Mouse (Mus musculus): Measurements from ENCODE around the gene Ndufaf2. TPM values are rescaled to one million over a fixed set of nuclear protein-coding genes. Genes with fewer than 3 reads are reported as not detected.

Gene Ndufaf2
- polyA plus RNA-seq, 1 experiment, result 2.0 TPM

DNA sequence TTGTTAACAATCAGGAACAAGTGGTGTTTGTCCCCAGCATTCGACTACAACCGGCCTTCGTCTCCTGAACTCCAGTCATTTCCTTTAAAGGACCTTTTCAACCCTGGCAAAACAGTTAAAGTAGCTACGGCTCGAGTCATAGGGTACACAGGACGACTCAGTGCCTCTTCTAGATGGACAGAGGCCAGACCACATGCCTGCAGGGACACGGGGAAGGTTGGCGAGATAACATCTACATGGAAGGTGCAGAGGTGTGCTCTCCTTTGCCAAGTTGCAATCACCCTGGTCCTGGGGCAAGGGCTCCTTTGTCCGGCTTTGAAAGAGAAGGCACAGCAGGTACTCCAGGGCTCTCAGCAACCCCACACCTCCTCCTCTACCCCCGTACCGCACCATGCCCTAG, 195.0 kb downstream of the Ndufaf2 start:
- Histone ChIP-seq H3K27ac (ENCODE audit: insufficient read depth, low read length) (no peak overlapping the region), H3K36me3 (ENCODE audit: control insufficient read depth, insufficient read depth, low read length) (no peaks in the 10 kb centered on the region), H3K4me1 (ENCODE audit: control insufficient read depth, insufficient read depth, insufficient read length) (no peaks in the 10 kb centered on the region), H3K4me3 (ENCODE audit: extremely low read depth, insufficient read depth, insufficient read length) (no peak overlapping the region), H3K27me3 (ENCODE audit: control insufficient read depth, insufficient read depth, low read length) (no peaks in the 10 kb centered on the region)
- 80% methylated on average over 11 of the region's 11 CpGs for WGBS
- no peak for TF ChIP-seq POLR2A (IDR thresholded peaks at IDR 0.05; ENCODE audit: low read depth, low read length)
- no peak for DNase-seq (ENCODE audit: low read depth in 1 of 2, low spot score in 2 of 2)

DNA sequence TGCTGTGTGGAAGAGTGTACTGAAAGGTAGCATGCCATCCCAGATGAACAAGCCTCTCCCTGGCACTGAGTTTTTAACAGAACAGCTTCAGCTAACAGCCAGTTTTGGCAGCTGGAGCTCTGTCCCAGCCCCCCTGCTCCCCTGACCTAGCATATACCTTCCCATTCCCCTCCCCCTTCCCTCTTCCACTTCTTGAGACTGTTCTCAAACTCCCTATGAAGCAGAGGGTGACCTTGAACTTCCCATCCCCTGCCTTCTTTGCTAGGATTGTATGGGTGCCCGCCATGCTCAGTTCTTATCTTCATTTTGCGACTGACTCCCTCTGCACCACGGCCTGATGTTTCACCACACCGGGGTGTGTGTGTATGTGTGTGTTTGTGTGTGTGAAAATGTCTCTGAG, 195.7 kb downstream of the Ndufaf2 start:
- no peak for DNase-seq (ENCODE audit: low read depth in 1 of 2, low spot score in 2 of 2)
- no peak overlapping the region for H3K4me3 ChIP-seq (ENCODE audit: extremely low read depth, insufficient read depth, insufficient read length)
- TF ChIP-seq CTCF (IDR thresholded peaks at IDR 0.05; ENCODE audit: extremely low read depth, insufficient read depth, insufficient read length, insufficient replicate concordance) (no peak), POLR2A (IDR thresholded peaks at IDR 0.05; ENCODE audit: low read depth, low read length) (no peak)
- no peaks in the 10 kb centered on the region for H3K36me3 ChIP-seq (ENCODE audit: control insufficient read depth, insufficient read depth, low read length)
- H3K27ac ChIP-seq (ENCODE audit: insufficient read depth, low read length), result no peak overlapping the region
- 70% methylated on average over 4 of the region's 4 CpGs for WGBS
- no peaks in the 10 kb centered on the region for H3K27me3 ChIP-seq (ENCODE audit: control insufficient read depth, insufficient read depth, low read length)
- H3K4me1 ChIP-seq (ENCODE audit: control insufficient read depth, insufficient read depth, insufficient read length), result no peaks in the 10 kb centered on the region

DNA sequence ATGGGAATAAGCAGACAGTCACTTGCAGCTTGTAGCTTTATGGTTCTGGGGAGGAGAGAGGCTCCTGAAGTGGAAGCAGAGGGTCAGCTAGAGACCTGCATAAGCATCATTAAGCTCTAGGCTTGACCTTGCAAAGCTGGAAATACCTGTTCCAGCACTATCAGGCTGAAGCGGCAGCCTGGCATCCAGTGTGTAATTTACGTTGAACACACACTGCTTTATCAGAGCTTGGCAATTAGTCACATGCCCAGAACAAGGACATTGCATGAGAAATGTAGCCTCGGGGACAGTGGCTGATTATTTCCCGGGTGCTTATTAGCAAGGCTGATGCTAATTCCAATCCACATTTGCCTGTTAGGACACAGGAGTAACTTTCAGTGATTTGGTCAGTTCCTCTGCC, 196.5 kb downstream of the Ndufaf2 start:
- Histone ChIP-seq H3K27me3 (ENCODE audit: control insufficient read depth, insufficient read depth, low read length) (no peaks in the 10 kb centered on the region), H3K4me3 (ENCODE audit: extremely low read depth, insufficient read depth, insufficient read length) (no peak overlapping the region), H3K36me3 (ENCODE audit: control insufficient read depth, insufficient read depth, low read length) (no peaks in the 10 kb centered on the region), H3K27ac (ENCODE audit: insufficient read depth, low read length) (no peak overlapping the region), H3K4me1 (ENCODE audit: control insufficient read depth, insufficient read depth, insufficient read length) (no peaks in the 10 kb centered on the region)
- no peak for DNase-seq (ENCODE audit: low read depth in 1 of 2, low spot score in 2 of 2)
- TF ChIP-seq POLR2A (IDR thresholded peaks at IDR 0.05; ENCODE audit: low read depth, low read length) (no peak), CTCF (IDR thresholded peaks at IDR 0.05; ENCODE audit: extremely low read depth, insufficient read depth, insufficient read length, insufficient replicate concordance) (no peak)
- WGBS, result 91% methylated on average over 4 of the region's 4 CpGs

DNA sequence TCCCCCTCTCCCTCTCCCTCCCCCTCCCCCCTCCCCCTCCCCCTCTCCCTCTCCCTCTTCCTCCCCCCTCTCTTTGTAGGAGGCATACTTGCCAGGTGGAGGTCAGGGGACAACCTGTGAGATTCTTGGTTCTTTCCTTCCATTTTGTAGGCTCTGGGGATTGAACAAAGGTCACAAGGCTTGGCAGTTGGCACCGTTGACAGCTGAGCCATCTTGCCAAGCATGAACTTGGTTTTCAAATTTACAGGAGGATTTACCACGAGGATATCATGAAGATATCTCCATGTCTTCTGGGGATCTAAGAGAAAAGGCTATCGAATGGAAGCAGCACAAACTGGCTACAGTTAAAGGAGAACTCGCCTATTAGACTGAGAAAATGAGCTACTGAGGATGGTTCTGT, 196.9 kb downstream of the Ndufaf2 start:
- WGBS, result 74% methylated on average over 4 of the region's 4 CpGs
- DNase-seq (ENCODE audit: low read depth in 1 of 2, low spot score in 2 of 2), result no peak
- Histone ChIP-seq H3K4me3 (ENCODE audit: extremely low read depth, insufficient read depth, insufficient read length) (no peak overlapping the region), H3K4me1 (ENCODE audit: control insufficient read depth, insufficient read depth, insufficient read length) (no peaks in the 10 kb centered on the region), H3K27me3 (ENCODE audit: control insufficient read depth, insufficient read depth, low read length) (no peaks in the 10 kb centered on the region), H3K27ac (ENCODE audit: insufficient read depth, low read length) (no peak overlapping the region), H3K36me3 (ENCODE audit: control insufficient read depth, insufficient read depth, low read length) (no peaks in the 10 kb centered on the region)
- TF ChIP-seq CTCF (IDR thresholded peaks at IDR 0.05; ENCODE audit: extremely low read depth, insufficient read depth, insufficient read length, insufficient replicate concordance) (no peak), POLR2A (IDR thresholded peaks at IDR 0.05; ENCODE audit: low read depth, low read length) (no peak)

DNA sequence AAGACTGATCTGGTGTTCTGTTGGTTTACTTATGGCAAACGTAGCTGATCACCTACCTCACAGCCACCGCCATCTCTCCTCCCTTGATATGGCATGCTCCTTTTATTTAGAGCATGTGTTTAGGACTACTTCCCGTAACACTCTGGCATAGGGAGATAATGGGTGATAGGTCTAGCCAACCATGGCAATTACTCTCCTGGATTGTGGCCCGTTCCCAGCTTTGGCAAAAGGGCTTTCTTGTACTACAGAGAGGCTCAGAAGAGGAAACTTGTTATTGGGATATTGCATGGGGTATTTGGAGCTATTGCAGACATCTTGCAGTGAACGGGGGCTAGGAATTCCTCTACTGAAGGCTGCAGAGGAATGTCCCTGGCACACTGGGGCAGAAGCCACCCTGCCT, 197.9 kb downstream of the Ndufaf2 start:
- H3K27me3 ChIP-seq (ENCODE audit: control insufficient read depth, insufficient read depth, low read length), result no peaks in the 10 kb centered on the region
- 93% methylated on average over 5 of the region's 5 CpGs for WGBS
- TF ChIP-seq CTCF (IDR thresholded peaks at IDR 0.05; ENCODE audit: extremely low read depth, insufficient read depth, insufficient read length, insufficient replicate concordance), result no peak
- H3K36me3 ChIP-seq (ENCODE audit: control insufficient read depth, insufficient read depth, low read length), result no peaks in the 10 kb centered on the region
- DNase-seq (ENCODE audit: low read depth in 1 of 2, low spot score in 2 of 2), result no peak
- no peak overlapping the region for H3K4me3 ChIP-seq (ENCODE audit: extremely low read depth, insufficient read depth, insufficient read length)
- H3K27ac ChIP-seq (ENCODE audit: insufficient read depth, low read length), result no peak overlapping the region
- no peaks in the 10 kb centered on the region for H3K4me1 ChIP-seq (ENCODE audit: control insufficient read depth, insufficient read depth, insufficient read length)

DNA sequence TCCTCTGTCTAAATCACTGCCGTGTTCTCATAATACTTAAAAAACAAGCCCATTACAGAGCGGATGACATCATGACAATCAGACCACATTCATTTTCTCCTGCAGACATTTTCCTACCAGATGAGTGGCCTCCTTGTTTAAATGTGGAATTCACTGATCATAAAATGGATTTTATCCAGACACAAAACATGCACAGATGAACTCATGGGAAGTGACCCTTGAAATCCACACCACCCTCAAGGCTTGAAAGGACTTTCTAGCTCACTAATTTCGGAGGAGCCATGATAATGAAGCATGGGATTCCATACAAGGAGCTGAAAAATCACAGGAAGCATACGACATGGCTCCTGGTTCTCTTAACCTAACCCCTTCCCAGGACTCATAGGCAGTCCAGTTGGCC, 198.5 kb downstream of the Ndufaf2 start:
- Histone ChIP-seq H3K27ac (ENCODE audit: insufficient read depth, low read length) (no peak overlapping the region), H3K4me3 (ENCODE audit: extremely low read depth, insufficient read depth, insufficient read length) (no peak overlapping the region), H3K4me1 (ENCODE audit: control insufficient read depth, insufficient read depth, insufficient read length) (no peaks in the 10 kb centered on the region), H3K36me3 (ENCODE audit: control insufficient read depth, insufficient read depth, low read length) (no peaks in the 10 kb centered on the region), H3K27me3 (ENCODE audit: control insufficient read depth, insufficient read depth, low read length) (no peaks in the 10 kb centered on the region)
- WGBS, result 83% methylated on average over 4 of the region's 4 CpGs
- TF ChIP-seq CTCF (IDR thresholded peaks at IDR 0.05; ENCODE audit: extremely low read depth, insufficient read depth, insufficient read length, insufficient replicate concordance) (no peak), POLR2A (IDR thresholded peaks at IDR 0.05; ENCODE audit: low read depth, low read length) (no peak)
- DNase-seq (ENCODE audit: low read depth in 1 of 2, low spot score in 2 of 2), result no peak

DNA sequence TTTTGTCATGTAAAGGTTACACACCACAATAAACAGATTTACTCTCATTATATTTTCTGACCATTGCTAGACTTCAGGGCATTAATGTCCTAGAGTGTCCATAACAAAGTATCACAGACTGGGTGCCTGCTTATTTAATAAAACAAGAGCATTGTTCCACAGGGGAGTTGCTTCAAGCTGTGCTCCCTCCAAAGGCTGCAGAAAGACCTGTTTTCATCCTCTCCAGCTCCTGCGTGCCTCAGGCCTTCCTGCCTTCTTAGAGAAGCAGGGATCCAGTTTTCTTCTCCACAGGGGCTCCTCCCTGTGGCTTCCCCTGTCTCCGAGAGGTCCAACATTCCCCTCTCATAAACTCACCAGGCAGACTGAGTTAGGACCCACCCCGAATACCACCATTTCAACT, 202.2 kb downstream of the Ndufaf2 start:
- H3K27ac ChIP-seq (ENCODE audit: insufficient read depth, low read length), result no peak overlapping the region
- 90% methylated on average over 3 of the region's 3 CpGs for WGBS

More for the DNA sequence above, 202.2 kb downstream of the Ndufaf2 start:
- Histone ChIP-seq H3K27me3 (ENCODE audit: control insufficient read depth, insufficient read depth, low read length) (no peaks in the 10 kb centered on the region), H3K36me3 (ENCODE audit: control insufficient read depth, insufficient read depth, low read length) (no peaks in the 10 kb centered on the region), H3K4me1 (ENCODE audit: control insufficient read depth, insufficient read depth, insufficient read length) (no peaks in the 10 kb centered on the region), H3K4me3 (ENCODE audit: extremely low read depth, insufficient read depth, insufficient read length) (no peak overlapping the region)
- TF ChIP-seq CTCF (IDR thresholded peaks at IDR 0.05; ENCODE audit: extremely low read depth, insufficient read depth, insufficient read length, insufficient replicate concordance) (no peak), POLR2A (IDR thresholded peaks at IDR 0.05; ENCODE audit: low read depth, low read length) (no peak)
- DNase-seq (ENCODE audit: low read depth in 1 of 2, low spot score in 2 of 2), result no peak
